Mouse (Mus musculus): Measurements from ENCODE around the gene Txnrd2.

Txnrd2 gene

GRCm38 (mm10) chr16:18464271-18464670 lies 38.1 kb downstream of the Txnrd2 start:
- in situ Hi-C loops (cut with MboI; ENCODE audit: low pct_unique_long_range_greater_than_20kb in 1 of 2, low sequenced_read_pairs in 2 of 2, unreplicated experiment in 1 of 2), result no loop called here

GRCm38 (mm10) chr16:18470829-18471228 lies 44.6 kb downstream of the Txnrd2 start:
- in situ Hi-C loops (cut with MboI; ENCODE audit: low pct_unique_long_range_greater_than_20kb in 1 of 2, low sequenced_read_pairs in 2 of 2, unreplicated experiment in 1 of 2), result no loop called here

GRCm38 (mm10) chr16:18471381-18471955 lies 45.3 kb downstream of the Txnrd2 start:
- in situ Hi-C loops (cut with MboI; ENCODE audit: low pct_unique_long_range_greater_than_20kb in 1 of 2, low sequenced_read_pairs in 2 of 2, unreplicated experiment in 1 of 2), result no loop called here

- in situ Hi-C loops (cut with MboI; ENCODE audit: low pct_unique_long_range_greater_than_20kb in 1 of 2, low sequenced_read_pairs in 2 of 2, unreplicated experiment in 1 of 2), result no loop called here
Measured at GRCm38 (mm10) chr16:18471976-18472375, 45.8 kb downstream of the Txnrd2 start.

- in situ Hi-C loops (cut with MboI; ENCODE audit: low pct_unique_long_range_greater_than_20kb in 1 of 2, low sequenced_read_pairs in 2 of 2, unreplicated experiment in 1 of 2), result no loop called here
Measured at GRCm38 (mm10) chr16:18472416-18472815, 46.2 kb downstream of the Txnrd2 start.

GRCm38 (mm10) chr16:18472976-18473375 lies 46.8 kb downstream of the Txnrd2 start:
- in situ Hi-C loops (cut with MboI; ENCODE audit: low pct_unique_long_range_greater_than_20kb in 1 of 2, low sequenced_read_pairs in 2 of 2, unreplicated experiment in 1 of 2), result no loop called here

- in situ Hi-C loops (cut with MboI; ENCODE audit: low pct_unique_long_range_greater_than_20kb in 1 of 2, low sequenced_read_pairs in 2 of 2, unreplicated experiment in 1 of 2), result no loop called here
Measured at GRCm38 (mm10) chr16:18474021-18474420, 47.8 kb downstream of the Txnrd2 start.

GRCm38 (mm10) chr16:18477996-18478395 lies 51.8 kb downstream of the Txnrd2 start:
- in situ Hi-C loops (cut with MboI; ENCODE audit: low pct_unique_long_range_greater_than_20kb in 1 of 2, low sequenced_read_pairs in 2 of 2, unreplicated experiment in 1 of 2), result no loop called here

- in situ Hi-C loops (cut with MboI; ENCODE audit: low pct_unique_long_range_greater_than_20kb in 1 of 2, low sequenced_read_pairs in 2 of 2, unreplicated experiment in 1 of 2), result no loop called here
Measured at GRCm38 (mm10) chr16:18479667-18480066, 53.5 kb downstream of the Txnrd2 start.

- in situ Hi-C loops (cut with MboI; ENCODE audit: low pct_unique_long_range_greater_than_20kb in 1 of 2, low sequenced_read_pairs in 2 of 2, unreplicated experiment in 1 of 2), result no loop called here
Measured at GRCm38 (mm10) chr16:18480933-18481485, 54.8 kb downstream of the Txnrd2 start.

GRCm38 (mm10) chr16:18482431-18482830 lies 56.2 kb downstream of the Txnrd2 start:
- in situ Hi-C loops (cut with MboI; ENCODE audit: low pct_unique_long_range_greater_than_20kb in 1 of 2, low sequenced_read_pairs in 2 of 2, unreplicated experiment in 1 of 2), result no loop called here

GRCm38 (mm10) chr16:18483839-18484238 lies 57.7 kb downstream of the Txnrd2 start:
- in situ Hi-C loops (cut with MboI; ENCODE audit: low pct_unique_long_range_greater_than_20kb in 1 of 2, low sequenced_read_pairs in 2 of 2, unreplicated experiment in 1 of 2), result no loop called here

GRCm38 (mm10) chr16:18484386-18484785 lies 58.2 kb downstream of the Txnrd2 start:
- in situ Hi-C loops (cut with MboI; ENCODE audit: low pct_unique_long_range_greater_than_20kb in 1 of 2, low sequenced_read_pairs in 2 of 2, unreplicated experiment in 1 of 2), result no loop called here

GRCm38 (mm10) chr16:18484794-18485435 lies 58.7 kb downstream of the Txnrd2 start:
- in situ Hi-C loops (cut with MboI; ENCODE audit: low pct_unique_long_range_greater_than_20kb in 1 of 2, low sequenced_read_pairs in 2 of 2, unreplicated experiment in 1 of 2), result no loop called here

- in situ Hi-C loops (cut with MboI; ENCODE audit: low pct_unique_long_range_greater_than_20kb in 1 of 2, low sequenced_read_pairs in 2 of 2, unreplicated experiment in 1 of 2), result no loop called here
Measured at GRCm38 (mm10) chr16:18486126-18486525, 59.9 kb downstream of the Txnrd2 start.

- in situ Hi-C loops (cut with MboI; ENCODE audit: low pct_unique_long_range_greater_than_20kb in 1 of 2, low sequenced_read_pairs in 2 of 2, unreplicated experiment in 1 of 2), result no loop called here
Measured at GRCm38 (mm10) chr16:18490281-18490680, 64.1 kb downstream of the Txnrd2 start.

GRCm38 (mm10) chr16:18490894-18491293 lies 64.7 kb downstream of the Txnrd2 start:
- in situ Hi-C loops (cut with MboI; ENCODE audit: low pct_unique_long_range_greater_than_20kb in 1 of 2, low sequenced_read_pairs in 2 of 2, unreplicated experiment in 1 of 2), result no loop called here

GRCm38 (mm10) chr16:18497865-18498515 lies 71.8 kb downstream of the Txnrd2 start:
- in situ Hi-C loops (cut with MboI; ENCODE audit: low pct_unique_long_range_greater_than_20kb in 1 of 2, low sequenced_read_pairs in 2 of 2, unreplicated experiment in 1 of 2), result no loop called here

GRCm38 (mm10) chr16:18498558-18498990 lies 72.4 kb downstream of the Txnrd2 start, which contains the start of the genes Gnb1l and Rtl10:
Gene Gnb1l, plus strand, starts transcription at chr16:18498713.
Gene Rtl10, plus strand, starts transcription at chr16:18498901.
- in situ Hi-C loops (cut with MboI; ENCODE audit: low pct_unique_long_range_greater_than_20kb in 1 of 2, low sequenced_read_pairs in 2 of 2, unreplicated experiment in 1 of 2), result no loop called here
